Mouse (Mus musculus): ENCODE measurements around the gene 8030474K03Rik. TPM values are rescaled to one million over a fixed set of nuclear protein-coding genes. Genes with fewer than 3 reads are reported as not detected.
"Not testable (repeated sequence)": the region's sequence is repeated elsewhere in the genome, so short reads cannot be mapped to it uniquely, and the experiment has no call there.

8030474K03Rik gene
- polyA plus RNA-seq, 1 experiment from 2014 or later, result 0.81 TPM

- H3K4me2 ChIP-seq (replicated peaks; ENCODE audit: low read depth, low read length), result no peak overlapping the region
- H3K4me3 ChIP-seq (ENCODE audit: low read length), result no peak overlapping the region
- H3K27ac ChIP-seq (ENCODE audit: low read depth, low read length), result no peak overlapping the region
- H3K9ac ChIP-seq (ENCODE audit: low read depth, low read length), result no peak overlapping the region
- no peaks in the 10 kb centered on the region for H3K36me3 ChIP-seq (ENCODE audit: control insufficient read depth, insufficient read depth, low read length)
- H3K27me3 ChIP-seq (ENCODE audit: control insufficient read depth, insufficient read depth, low read length), result no peaks in the 10 kb centered on the region
- 44% methylated on average over 4 of the region's 4 CpGs for WGBS
- H3K4me1 ChIP-seq (ENCODE audit: control insufficient read depth, insufficient read depth, low read length), result no peaks in the 10 kb centered on the region
- no peak for ATAC-seq (ENCODE audit: low FRiP score, low TSS enrichment)
- no peaks in the 10 kb centered on the region for H3K9me3 ChIP-seq (ENCODE audit: control insufficient read depth, low read length)
These were observed 2.9 kb upstream of the 8030474K03Rik start for GRCm38 (mm10) chrX:101791551-101791950.

- no peaks in the 10 kb centered on the region for H3K9me3 ChIP-seq (ENCODE audit: control insufficient read depth, low read length)
- no peak overlapping the region for H3K27ac ChIP-seq (ENCODE audit: low read depth, low read length)
- no peaks in the 10 kb centered on the region for H3K27me3 ChIP-seq (ENCODE audit: control insufficient read depth, insufficient read depth, low read length)
- no peak for ATAC-seq (ENCODE audit: low FRiP score, low TSS enrichment)
- no peaks in the 10 kb centered on the region for H3K4me1 ChIP-seq (ENCODE audit: control insufficient read depth, insufficient read depth, low read length)
- no peak overlapping the region for H3K9ac ChIP-seq (ENCODE audit: low read depth, low read length)
- H3K4me3 ChIP-seq (ENCODE audit: low read length), result no peak overlapping the region
- H3K4me2 ChIP-seq (replicated peaks; ENCODE audit: low read depth, low read length), result no peak overlapping the region
- H3K36me3 ChIP-seq (ENCODE audit: control insufficient read depth, insufficient read depth, low read length), result no peaks in the 10 kb centered on the region
- 40% methylated on average over 2 of the region's 2 CpGs for WGBS
These were observed 11.1 kb downstream of the 8030474K03Rik start for GRCm38 (mm10) chrX:101805512-101805911.

GRCm38 (mm10) chrX:101811750-101812149, 17.3 kb downstream of the 8030474K03Rik start:
- Histone ChIP-seq H3K4me1 (ENCODE audit: control insufficient read depth, insufficient read depth, low read length) (no peaks in the 10 kb centered on the region), H3K27ac (ENCODE audit: low read depth, low read length) (no peak overlapping the region), H3K4me3 (ENCODE audit: low read length) (no peak overlapping the region), H3K27me3 (ENCODE audit: control insufficient read depth, insufficient read depth, low read length) (no peaks in the 10 kb centered on the region; the same call in 1 of the 2 replicates), H3K36me3 (ENCODE audit: control insufficient read depth, insufficient read depth, low read length) (no peaks in the 10 kb centered on the region), H3K9me3 (ENCODE audit: control insufficient read depth, low read length) (no peaks in the 10 kb centered on the region), H3K4me2 (replicated peaks; ENCODE audit: low read depth, low read length) (no peak overlapping the region), H3K9ac (ENCODE audit: low read depth, low read length) (no peak overlapping the region)
- WGBS, result 67% methylated on average over 3 of the region's 3 CpGs
- no peak for ATAC-seq (ENCODE audit: low FRiP score, low TSS enrichment)

- Histone ChIP-seq H3K9me3 (ENCODE audit: control insufficient read depth, low read length) (no peaks in the 10 kb centered on the region), H3K9ac (ENCODE audit: low read depth, low read length) (no peak overlapping the region), H3K27me3 (ENCODE audit: control insufficient read depth, insufficient read depth, low read length) (peaks cover 3% of the 10 kb centered on the region; the same call in 1 of the 2 replicates), H3K36me3 (ENCODE audit: control insufficient read depth, insufficient read depth, low read length) (no peaks in the 10 kb centered on the region), H3K4me2 (replicated peaks; ENCODE audit: low read depth, low read length) (no peak overlapping the region), H3K27ac (ENCODE audit: low read depth, low read length) (no peak overlapping the region), H3K4me1 (ENCODE audit: control insufficient read depth, insufficient read depth, low read length) (no peaks in the 10 kb centered on the region), H3K4me3 (ENCODE audit: low read length) (no peak overlapping the region)
- 80% methylated on average over 1 of the region's 1 CpGs for WGBS
- ATAC-seq (ENCODE audit: low FRiP score, low TSS enrichment), result no peak
These were observed 24.7 kb downstream of the 8030474K03Rik start for GRCm38 (mm10) chrX:101819163-101819562.

- H3K4me2 ChIP-seq (replicated peaks; ENCODE audit: low read depth, low read length); H3K36me3 ChIP-seq (ENCODE audit: control insufficient read depth, insufficient read depth, low read length); H3K9ac ChIP-seq (ENCODE audit: low read depth, low read length); ATAC-seq (ENCODE audit: low FRiP score, low TSS enrichment); H3K4me1 ChIP-seq (ENCODE audit: control insufficient read depth, insufficient read depth, low read length); H3K27ac ChIP-seq (ENCODE audit: low read depth, low read length); H3K27me3 ChIP-seq (ENCODE audit: control insufficient read depth, insufficient read depth, low read length); H3K4me3 ChIP-seq (ENCODE audit: low read length); H3K9me3 ChIP-seq (ENCODE audit: control insufficient read depth, low read length): not testable (repeated sequence)
These were observed 25.5 kb downstream of the 8030474K03Rik start for GRCm38 (mm10) chrX:101819980-101820379.

- H3K27me3 ChIP-seq (ENCODE audit: control insufficient read depth, insufficient read depth, low read length), result peaks cover 21% of the 10 kb centered on the region; the same call in 1 of the 2 replicates
- WGBS, result 65% methylated on average over 5 of the region's 5 CpGs
- H3K4me1 ChIP-seq (ENCODE audit: control insufficient read depth, insufficient read depth, low read length), result no peaks in the 10 kb centered on the region
- no peaks in the 10 kb centered on the region for H3K9me3 ChIP-seq (ENCODE audit: control insufficient read depth, low read length)
- no peak overlapping the region for H3K4me3 ChIP-seq (ENCODE audit: low read length)
- no peak for ATAC-seq (ENCODE audit: low FRiP score, low TSS enrichment)
- no peak overlapping the region for H3K27ac ChIP-seq (ENCODE audit: low read depth, low read length)
- no peaks in the 10 kb centered on the region for H3K36me3 ChIP-seq (ENCODE audit: control insufficient read depth, insufficient read depth, low read length)
- no peak overlapping the region for H3K4me2 ChIP-seq (replicated peaks; ENCODE audit: low read depth, low read length)
- no peak overlapping the region for H3K9ac ChIP-seq (ENCODE audit: low read depth, low read length)
These were observed 52.8 kb downstream of the 8030474K03Rik start for GRCm38 (mm10) chrX:101847191-101847795.

Other genes starting within 250 kb of the 8030474K03Rik start
- 171 and 225 TPM in 2 replicates for gene Ogt, start 154.6 kb upstream of the 8030474K03Rik start, polyA plus RNA-seq (2014; fragmentation: Nextera tagmentation; extraction: Ambion mirVana)
- 0.39 TPM in 1 of 2 replicates, not detected in the other for gene Cxcr3, start 60.4 kb upstream of the 8030474K03Rik start, polyA plus RNA-seq (2014; fragmentation: Nextera tagmentation; extraction: Ambion mirVana)
- gene Gm4779, start 233 bp upstream of the 8030474K03Rik start, polyA plus RNA-seq (2014; fragmentation: Nextera tagmentation; extraction: Ambion mirVana), result 0.56 and 0.81 TPM in 2 replicates
- 9.0 and 16.5 TPM in 2 replicates for gene Nhsl2, start 54.7 kb downstream of the 8030474K03Rik start, polyA plus RNA-seq (2014; fragmentation: Nextera tagmentation; extraction: Ambion mirVana)

Measured in kidney, embryonic 14.5 days (tissue).